Mouse (Mus musculus) erythroblast, embryonic 14.5 days (primary cell): ENCODE results near the gene Rdh5.

ENCODE experiments used
- GATA1 ChIP-seq: IDR thresholded peaks from 2 replicates; pipeline ENCODE4 v1.6.1; 2012; ENCODE audit warnings: low read length, inconsistent platforms, mixed read lengths
- TAL1 ChIP-seq: IDR thresholded peaks from 3 replicates; pipeline ENCODE4 v1.6.1; 2012; ENCODE audit warnings: low read length, inconsistent platforms, mixed read lengths

GRCm38 (mm10) chr10:128915550-128915949, 7.1 kb downstream of the Rdh5 start:
- TF ChIP-seq GATA1 (no peak), TAL1 (no peak)
